Mouse (Mus musculus) T-cell, adult 2 months (primary cell): Measurements from ENCODE around the gene Lgals3bp.
A peak's percentile ranks its signal among the peaks of the same experiment; 100 is the strongest.

Experiments
- DNase-seq: peaks from one replicate; pipeline ENCODE4 v3.0.0; 2022; ENCODE audit warnings: low spot score

The Lgals3bp gene

GRCm38 (mm10) chr11:118362971-118363518 is 38.8 kb downstream of the Lgals3bp start:
- peak; percentile 31 for DNase-seq

- DNase-seq: no peak
Measured at GRCm38 (mm10) chr11:118362501-118362900, 39.4 kb downstream of the Lgals3bp start.

- DNase-seq: peak; percentile 60
Measured at GRCm38 (mm10) chr11:118360907-118361341, 41.0 kb downstream of the Lgals3bp start.

- DNase-seq: no peak
Measured at GRCm38 (mm10) chr11:118360491-118360890, 41.4 kb downstream of the Lgals3bp start.

GRCm38 (mm10) chr11:118355640-118356039 is 46.3 kb downstream of the Lgals3bp start, which contains the start of gene Timp2:
Gene Timp2 (minus strand): TSS chr11:118355740.
- no peak for DNase-seq

DNA sequence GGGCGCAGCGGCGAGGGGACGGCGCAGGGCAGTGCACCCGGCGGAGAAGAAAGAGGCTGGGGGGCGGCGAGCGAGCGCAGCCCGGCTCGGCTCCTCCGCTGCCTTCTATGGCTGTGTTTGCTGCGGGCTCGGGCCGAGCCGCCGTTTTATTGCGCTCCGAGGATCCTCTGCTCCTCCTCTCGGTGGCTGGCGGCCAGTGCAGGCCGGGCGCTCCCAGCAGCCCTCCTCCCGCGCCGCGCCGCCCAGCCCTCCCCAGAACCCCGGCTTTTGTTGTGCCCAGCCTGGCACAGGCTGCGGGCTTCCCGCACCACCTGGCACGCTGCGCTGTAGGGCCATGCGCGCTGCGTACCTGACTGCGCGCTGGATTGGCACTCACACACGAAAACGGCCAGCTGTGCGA is 46.7 kb downstream of the Lgals3bp start:
- peak; percentile 87 for DNase-seq

DNA sequence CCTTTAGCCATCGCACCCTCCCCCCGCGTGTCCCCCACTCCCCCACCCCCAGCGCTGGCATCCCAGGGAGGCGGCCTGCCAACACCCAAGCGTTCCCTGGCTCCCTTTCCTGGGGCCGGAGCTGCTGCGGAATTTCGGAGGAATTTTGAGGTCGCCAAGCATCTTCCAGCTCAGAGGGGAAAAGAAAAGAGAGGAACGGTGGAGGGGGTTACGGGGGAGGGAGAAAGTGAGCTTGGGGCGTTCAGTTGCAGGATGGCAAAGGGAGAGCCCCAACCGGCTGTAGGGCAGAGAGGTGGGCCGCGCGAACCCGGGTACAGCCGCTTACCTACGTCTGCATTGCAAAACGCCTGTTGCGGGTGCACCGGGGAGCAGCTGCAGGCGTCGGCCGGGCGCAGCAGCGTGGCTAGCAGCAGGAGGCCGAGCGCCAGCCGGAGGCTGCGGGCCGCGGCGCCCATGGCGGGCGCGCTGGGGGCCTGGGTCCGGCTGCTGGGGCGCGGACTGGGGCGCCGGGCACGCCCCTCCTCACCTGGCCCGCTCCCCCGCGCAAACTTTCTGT is 47.2 kb downstream of the Lgals3bp start:
- no peak for DNase-seq

DNA sequence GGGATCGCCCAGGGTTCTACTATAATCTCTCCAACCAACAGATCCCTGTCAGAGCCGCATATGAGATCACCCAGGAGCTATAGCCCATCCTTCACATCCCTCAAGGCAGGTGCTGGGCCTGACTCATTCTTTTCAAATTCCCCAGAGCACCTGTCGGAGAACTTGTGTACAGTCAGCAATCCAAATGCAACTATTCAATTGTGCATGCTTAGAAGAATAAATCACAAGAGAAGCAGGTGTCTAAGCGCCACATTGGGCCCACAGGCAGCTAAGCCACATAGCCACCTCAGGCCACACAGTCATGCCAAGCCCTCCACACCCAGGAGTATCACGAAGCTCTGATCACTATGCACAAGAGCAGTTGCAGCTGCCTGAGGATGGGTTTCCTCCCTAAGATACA is 52.4 kb downstream of the Lgals3bp start:
- DNase-seq: no peak

DNA sequence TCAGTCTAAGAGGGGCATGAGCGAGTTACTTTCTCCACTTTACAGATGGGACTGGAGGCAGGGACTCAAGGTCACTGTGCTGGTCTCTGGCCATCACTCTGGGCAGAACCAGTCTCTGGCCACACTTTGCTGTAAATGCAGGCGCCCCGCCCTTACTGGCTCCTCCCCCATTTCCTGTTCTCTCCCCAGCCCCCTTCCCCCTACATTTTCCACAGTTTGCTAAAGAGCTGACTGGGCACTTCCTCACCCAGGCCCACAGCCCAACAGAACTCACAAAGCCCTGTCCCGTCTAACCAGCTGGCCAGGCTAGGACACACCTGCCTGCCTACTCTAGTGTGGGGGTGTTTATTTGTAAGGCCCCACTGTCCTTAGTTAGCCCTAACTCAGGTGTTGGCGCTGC is 53.0 kb downstream of the Lgals3bp start:
- DNase-seq: peak; percentile 52

DNA sequence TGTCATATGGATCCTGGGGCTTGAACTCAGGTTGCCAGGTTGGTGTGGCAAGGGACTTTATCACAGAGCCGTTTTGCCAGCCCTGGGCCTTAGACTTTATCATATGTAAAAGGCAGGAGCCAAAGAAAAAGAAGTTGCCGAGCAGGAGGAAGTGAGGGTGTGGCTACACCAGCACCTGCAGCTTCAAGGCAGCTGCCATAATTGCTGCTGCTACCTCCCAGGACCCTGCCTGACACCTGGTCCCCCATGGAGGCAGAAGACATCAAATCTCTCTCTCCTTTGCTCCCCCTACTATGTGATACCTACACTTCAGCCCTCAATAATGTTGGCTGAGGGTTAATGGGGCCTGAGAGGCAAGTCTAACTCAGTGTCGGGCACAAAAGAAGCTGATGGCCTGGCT is 53.5 kb downstream of the Lgals3bp start:
- peak; percentile 44 for DNase-seq

GRCm38 (mm10) chr11:118347911-118348310 is 54.0 kb downstream of the Lgals3bp start:
- DNase-seq: no peak

DNA sequence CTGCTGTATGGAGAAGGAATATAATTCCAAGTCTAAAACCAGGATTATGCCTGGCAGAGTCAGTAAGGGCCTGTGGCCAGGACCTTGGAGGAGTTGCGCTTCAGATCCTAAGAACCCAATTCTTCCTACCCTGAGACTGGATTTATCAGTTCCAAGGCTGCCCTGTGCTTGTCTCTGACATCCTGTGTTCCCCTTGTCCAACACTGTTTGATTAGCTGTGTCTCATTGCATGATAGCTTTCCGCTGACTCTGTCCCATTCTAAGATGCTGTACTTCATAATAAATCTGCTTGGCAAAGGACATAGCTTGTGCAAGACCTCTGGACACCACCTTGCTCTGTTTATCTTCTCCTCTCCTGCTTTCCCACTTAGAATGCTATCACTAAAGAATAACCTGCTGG is 54.5 kb downstream of the Lgals3bp start:
- DNase-seq: no peak

DNA sequence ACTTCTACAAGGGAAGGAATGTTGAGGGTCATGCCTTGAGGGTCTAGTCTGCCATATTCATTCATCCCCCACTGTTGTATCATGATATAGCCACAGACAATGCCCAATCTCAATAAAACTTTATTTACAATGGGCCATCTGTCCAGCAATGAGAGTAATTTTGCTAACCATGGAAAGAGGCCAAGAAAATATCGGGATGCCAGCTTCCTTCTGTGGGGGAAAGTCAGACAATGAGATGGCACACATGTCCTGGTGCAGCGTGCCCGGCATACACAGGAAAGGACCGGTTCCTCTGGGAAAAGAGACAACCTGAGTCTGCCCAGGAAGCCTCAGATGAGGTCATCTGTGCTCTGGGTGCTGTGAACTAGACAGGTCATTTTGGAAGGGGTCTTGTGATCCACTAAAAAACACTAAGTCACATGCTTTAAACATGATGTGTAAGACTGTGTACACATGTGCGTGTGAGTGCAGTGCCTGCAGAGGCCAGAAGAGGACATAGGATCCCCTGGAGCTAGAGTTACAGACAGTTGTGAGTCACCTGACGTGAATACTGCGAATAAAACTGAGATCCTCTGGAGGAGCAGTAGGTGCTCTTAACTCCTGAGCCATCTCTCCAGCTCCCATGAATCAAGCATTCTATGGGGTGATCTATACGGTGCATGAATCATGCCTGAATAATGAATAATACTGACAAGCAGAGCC is 55.3 kb downstream of the Lgals3bp start:
- DNase-seq: no peak

DNA sequence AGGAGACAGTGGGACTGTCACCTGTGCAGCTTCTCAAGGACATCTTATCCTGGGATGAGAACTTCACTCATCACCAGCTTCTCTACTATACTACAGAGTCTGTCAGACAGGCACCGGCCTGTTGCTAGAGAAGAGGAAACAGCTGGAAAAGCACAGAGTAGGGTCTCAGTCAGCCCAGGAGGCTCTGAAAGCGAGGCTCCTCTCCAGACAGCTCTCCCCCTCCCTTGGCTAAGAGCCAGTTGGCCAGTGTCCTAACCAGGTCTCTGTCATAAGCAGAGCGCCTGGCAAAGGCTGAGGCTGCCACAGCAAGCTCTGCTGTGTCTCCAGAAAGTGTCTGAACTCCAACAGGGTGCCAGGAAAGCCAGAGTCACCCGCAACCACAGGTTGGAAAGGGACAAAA is 56.2 kb downstream of the Lgals3bp start:
- no peak for DNase-seq

DNA sequence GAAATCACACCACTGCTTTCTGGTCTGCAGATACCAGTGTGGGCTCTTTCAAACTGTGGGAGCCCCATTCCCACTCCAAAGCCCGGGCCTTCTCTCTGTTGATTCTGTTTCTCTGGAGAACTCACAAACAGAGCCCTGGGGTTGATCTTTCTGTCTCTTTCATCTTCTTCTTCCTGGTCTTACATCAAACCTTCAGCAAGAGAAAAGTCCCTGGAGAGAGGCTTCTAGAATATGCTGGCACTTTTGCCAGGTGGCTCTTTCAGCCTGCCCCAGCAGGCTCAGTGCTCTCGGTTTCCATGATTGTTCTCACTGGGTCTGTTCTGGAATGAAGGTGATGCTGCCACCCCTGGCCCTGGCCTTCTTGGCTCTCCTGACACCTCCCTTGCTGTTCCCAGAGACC is 58.3 kb downstream of the Lgals3bp start:
- no peak for DNase-seq
